Mouse (Mus musculus) neutrophil, adult 5-6 weeks (primary cell): Measurements from ENCODE around the gene P2rx6. TPM values are rescaled to one million over a fixed set of nuclear protein-coding genes. Genes with fewer than 3 reads are reported as not detected.
"Not testable (repeated sequence)": the region's sequence is repeated elsewhere in the genome, so short reads cannot be mapped to it uniquely, and the experiment has no call there.

Source experiments
- ATAC-seq: fragments of 151-379, 151-347 bp; 2 replicates; pipeline ENCODE4 v1.8.0; 2017; ENCODE audit warnings: mild to moderate bottlenecking, moderate TSS enrichment; ENCODE audit not compliant: insufficient number of reproducible peaks, poor library complexity, low FRiP score, severe bottlenecking; ENCODE audit errors: extremely low read depth
- total RNA-seq: library from RNA; stranded (forward); fragments of 200-1000 nt; gene quantifications from 2 replicates; pipeline ENCODE4 v1.2.3, GENCODE M21; 2017

Gene P2rx6
- total RNA-seq = not detected in 2 replicates

DNA sequence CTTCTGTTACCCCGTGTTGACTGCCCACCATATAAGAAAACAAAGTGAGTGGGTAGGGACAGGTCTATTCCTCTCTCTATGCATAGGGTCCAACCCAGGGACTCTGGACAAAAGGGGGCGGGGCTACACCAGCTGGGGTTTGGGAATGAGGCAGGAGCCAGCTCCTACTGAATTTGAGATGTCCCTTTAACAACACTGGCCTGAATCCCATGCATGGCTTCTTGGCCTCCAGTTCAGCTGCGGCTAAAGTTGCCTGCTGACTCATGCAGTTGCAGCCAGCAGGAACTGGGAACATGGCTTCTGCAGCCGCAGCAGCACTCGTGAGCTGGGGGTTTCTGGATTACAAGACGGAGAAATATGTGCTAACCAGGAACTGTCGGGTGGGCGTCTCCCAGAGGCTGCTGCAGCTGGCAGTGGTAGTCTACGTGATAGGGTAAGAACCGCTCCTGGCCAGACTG lies at the start of gene P2rx6:
TSS of gene P2rx6 (plus strand) at position 135 of the 458 bp plus-strand sequence.
- no peak for ATAC-seq

DNA sequence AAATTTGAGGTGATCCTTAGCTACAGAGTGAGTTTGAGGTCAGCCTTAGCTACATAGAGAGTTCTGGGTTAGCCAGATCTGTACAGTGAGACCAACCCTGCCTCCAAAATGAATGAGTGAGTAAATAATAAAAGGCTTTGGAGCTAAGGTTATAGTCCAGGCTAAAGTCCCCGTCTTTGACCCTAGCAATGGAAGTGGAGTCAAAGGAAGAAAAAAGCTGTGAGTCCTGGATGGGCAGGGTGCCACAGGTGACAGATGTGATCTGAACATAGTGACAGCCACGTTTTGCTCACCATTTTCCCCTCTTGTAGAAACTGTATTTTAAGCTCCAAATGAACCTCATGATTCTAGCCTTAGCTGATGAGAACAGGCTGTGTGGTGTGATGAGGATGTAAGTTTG lies 42.8 kb upstream of the P2rx6 start:
- ATAC-seq = no peak

DNA sequence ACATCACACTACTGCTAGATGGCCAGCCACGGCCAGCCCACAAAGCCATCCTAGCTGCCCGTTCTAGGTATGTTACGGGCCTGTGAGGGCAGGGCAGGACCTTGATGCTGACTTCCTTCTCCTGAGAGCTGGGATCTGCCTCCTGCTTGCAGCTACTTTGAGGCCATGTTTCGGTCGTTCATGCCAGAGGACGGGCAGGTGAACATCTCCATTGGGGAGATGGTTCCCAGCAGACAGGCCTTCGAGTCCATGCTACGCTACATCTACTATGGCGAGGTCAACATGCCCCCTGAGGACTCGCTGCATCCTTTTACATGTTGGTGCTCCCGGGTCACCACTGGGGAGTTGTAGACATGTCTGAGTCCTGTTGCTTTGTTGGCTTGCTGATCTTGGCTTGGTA lies 37.5 kb upstream of the P2rx6 start:
- ATAC-seq = no peak

DNA sequence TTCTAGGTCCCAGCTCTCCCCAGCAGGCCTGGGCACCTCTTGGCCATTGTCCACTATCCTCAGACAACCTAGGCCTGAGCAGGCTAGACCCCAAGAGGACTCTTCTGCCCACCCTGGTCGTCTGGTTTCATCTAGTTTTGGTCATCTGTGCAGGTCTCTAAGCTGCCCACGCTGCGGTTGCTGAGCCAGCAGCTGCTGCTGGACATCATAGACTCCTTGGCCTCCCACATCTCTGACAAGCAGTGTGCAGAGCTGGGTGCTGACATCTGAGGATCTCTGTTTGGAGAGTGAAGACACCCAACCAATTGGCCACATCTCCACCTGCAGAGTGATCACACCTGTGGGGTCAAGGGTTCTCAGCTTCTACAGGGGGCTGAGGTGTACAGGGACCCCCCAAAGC lies 36.2 kb upstream of the P2rx6 start:
- no peak for ATAC-seq

DNA sequence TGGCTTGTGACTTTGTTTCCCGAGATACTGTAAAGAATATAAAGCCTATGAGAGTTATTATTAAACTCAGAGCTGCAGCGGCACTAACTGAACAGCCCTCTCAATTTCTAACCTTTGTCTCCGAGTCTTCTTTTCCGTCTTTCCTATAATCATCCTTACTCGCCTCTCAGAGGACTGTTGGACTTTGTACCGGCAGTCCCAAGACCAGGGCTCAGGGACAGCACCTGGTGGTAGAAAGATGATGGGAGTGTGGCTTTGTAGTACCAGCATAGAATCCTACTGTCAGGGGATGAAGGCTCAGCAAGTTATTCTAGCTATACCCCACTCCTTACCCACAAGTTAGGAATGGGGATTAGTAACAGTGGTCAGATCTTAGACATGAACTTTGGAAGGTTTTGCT lies 35.5 kb upstream of the P2rx6 start:
- ATAC-seq = no peak

DNA sequence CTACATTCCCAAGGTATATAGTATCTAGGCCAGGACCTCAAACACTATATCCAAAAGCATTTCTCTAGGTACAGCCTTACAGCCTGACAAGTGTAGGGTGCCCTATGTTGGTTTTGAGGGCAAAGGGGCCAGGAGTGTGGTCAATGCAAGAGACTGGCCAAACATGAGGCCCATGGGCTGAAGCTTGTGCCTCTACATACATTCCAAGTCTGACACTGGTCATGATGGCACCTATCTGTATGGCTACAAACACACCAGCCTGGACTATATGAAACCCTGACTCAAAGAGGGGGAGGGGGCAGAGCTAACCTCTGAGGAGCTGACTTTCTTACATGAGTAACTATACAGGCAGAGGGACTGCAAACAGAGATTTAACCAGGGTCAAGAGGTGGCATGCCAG lies 34.1 kb upstream of the P2rx6 start:
- no peak for ATAC-seq

DNA sequence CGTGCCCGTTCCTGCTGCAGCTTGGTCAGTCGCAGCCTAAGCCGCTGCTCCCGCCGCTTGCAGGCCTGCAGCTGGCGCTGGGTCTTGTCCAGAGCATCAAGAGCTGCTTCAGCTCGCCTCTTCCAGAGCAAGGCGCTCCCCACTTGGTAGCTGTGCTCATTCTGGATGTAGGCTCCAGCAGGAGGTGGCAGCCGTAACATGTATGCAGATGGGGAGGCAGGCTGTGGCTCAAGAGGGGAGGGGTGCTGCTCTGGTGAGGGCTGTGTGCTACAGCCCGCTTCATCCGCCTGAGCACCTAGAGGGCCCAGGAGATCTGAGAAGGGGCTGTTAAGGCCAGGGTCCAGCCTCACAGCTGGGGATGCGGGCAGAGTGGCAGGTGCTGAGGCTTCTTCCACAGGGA lies 33.4 kb upstream of the P2rx6 start:
- ATAC-seq = no peak

DNA sequence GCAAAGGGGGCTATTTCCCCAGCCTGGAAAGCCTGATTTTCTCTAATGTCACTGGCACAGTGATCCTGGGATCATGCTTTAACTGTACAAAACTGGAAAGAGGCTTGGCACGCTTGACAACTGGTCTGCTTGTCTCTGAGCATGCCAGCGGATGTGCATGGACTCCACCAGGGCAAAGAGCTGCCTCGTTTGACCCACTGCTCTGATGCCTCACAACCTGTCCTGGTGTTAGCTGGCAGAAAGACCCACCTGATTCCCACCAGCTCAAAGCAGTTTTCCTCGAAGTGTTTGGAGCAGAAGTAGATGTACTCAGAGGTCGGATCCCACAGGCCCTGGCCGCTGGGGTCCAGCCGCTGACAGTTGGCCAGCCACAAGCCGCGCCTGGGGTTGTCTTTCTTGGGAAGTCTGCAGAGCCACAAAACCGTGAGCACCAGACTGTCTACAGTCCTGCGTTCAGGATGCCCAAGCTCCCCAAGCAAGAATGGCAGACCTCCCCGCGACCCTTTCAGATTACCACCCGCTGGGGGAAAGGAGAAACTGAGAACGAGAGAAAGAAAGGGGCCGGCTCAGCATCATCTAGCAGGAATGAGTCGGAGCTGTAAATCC lies 31.6 kb upstream of the P2rx6 start:
- ATAC-seq = no peak

DNA sequence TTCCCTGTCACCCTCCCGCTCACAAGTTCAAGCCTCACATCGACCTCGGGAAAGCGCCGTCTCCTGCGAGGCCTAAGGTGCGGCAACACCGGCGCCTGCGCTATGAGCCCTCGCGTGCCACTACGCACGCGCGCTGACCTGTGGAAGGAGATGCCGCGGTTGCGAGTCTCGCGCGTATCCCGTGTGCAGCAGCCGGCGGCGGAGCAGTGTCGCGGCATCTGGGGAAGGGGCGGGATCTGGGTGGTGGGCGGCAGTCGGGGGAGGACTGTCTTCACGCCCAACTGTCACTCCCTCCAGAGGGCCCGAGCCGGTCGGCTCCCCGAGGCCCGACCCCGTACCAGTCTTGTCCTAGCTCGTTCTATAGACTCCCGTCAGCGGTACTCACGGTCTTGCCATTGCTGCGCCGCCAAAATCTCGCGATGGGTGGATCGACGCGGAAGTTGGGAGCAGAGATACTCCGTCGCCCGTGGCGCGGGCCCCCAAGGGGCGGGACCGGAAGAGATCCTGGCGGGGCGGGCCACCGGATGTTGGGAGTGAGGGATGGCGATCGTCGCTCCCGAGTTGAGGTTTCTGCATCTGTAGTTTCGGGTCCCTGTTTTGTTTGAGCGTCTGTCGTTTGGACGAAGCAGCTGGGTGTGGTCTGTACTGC lies 30.9 kb upstream of the P2rx6 start, which contains the start of gene Thap7:
TSS of gene Thap7 (minus strand) at position 497 of the 649 bp plus-strand sequence.
- peak; percentile 78 for ATAC-seq

DNA sequence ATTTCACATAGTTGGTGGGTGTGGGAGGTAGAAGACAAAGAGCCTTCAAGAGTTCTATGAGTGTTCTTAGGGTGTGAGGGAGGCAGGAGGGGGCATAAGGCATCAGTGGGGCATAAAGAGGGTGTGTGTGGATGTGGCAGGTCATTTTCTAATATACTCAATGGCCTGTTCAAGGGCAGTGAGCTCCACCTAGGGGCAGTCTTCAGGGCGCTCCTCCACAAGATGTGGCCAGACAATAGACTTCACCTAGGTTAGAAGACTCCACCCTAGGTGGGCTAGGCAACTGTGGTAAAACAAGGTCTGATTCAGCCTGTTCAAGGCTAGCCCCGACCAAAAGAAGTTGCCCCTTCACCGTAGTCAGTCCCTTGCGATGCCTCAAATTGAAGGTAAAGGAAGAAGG lies 29.4 kb upstream of the P2rx6 start:
- ATAC-seq = no peak

DNA sequence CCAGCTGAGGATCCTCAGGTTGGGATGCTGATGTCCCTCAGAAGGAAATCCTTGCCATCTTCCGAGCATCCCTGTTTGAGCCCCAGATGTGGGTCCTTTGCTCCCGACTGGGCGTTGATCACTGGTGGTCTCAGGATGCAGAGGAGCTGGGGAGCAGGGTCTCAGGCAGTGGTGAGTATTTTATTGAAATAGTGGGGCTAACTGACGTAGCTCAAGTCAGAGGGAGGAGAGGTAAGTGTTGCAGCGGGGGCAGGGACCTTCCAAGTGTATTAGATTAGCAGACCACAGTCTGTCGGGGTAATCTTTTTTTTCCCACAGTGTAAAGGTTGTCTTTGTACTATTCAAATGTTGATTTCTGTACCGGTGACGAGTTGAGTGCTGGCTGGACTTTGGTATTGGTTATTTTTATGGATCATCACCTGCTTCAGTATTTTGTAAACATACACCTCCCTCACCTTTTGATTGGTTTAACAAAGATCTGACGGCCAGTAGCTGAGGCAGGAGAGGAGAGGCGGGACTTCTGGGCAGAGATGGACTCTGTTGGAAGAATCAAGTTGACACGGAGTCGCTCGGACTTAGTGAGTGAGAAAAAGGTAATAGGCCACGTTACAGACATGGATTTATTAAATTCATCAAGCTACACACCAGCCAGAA lies 28.9 kb upstream of the P2rx6 start:
- no peak for ATAC-seq

DNA sequence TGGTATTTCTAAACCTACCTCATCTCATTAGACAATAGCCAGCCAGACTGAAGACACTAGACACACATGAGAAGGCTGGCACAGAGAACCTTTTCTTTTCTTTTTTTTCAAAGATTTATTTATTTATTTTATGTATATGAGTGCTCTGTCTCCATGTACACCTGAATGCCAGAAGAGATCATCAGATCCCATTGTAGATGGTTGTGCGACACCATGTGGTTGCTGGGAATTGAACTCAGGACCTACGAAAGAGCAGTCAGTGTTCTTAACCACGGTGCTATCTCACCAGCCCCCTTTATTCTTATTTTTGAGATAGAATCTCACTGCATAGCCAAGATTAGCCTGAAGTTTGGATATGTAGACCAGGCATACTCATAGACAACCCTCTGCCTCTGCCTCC lies 25.1 kb upstream of the P2rx6 start:
- no peak for ATAC-seq

DNA sequence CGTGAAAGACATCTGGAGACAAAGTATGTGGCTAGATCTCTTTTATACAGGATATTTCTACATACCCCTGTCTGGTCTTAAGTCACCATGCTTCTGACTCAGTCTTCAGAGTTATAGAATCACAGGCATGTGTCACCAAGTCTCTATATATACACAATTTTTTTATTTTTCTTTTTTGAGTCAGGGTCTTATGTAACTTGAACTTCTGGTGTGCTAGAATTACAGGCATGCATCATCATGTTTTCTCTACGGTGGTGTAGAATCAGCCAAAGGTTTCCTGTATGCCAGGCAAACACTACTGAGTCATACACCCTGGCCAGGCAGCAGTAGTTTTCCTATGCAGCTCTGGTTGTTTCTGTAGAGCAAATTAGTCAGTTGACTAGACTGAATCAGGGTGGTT lies 19.1 kb upstream of the P2rx6 start:
- ATAC-seq = no peak

DNA sequence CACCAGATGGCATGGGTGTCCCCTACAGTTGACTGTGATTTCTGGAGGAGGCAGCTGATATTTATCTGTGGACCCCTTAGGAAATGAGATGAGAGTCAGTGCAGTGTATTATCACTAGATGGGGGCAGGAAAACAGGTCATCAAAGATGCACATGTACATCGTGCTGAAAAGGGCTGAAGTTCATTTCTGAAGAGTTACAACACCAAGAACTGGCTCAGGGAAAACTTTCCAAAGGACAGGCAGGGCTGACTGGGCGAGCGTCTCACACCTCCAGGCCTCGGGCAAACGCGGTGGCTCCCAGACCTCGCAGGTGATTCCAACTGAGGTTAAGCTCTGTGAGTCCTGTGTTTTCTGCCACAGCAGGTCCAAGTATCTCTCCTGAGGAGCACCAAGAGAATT lies 8.8 kb upstream of the P2rx6 start:
- no peak for ATAC-seq

DNA sequence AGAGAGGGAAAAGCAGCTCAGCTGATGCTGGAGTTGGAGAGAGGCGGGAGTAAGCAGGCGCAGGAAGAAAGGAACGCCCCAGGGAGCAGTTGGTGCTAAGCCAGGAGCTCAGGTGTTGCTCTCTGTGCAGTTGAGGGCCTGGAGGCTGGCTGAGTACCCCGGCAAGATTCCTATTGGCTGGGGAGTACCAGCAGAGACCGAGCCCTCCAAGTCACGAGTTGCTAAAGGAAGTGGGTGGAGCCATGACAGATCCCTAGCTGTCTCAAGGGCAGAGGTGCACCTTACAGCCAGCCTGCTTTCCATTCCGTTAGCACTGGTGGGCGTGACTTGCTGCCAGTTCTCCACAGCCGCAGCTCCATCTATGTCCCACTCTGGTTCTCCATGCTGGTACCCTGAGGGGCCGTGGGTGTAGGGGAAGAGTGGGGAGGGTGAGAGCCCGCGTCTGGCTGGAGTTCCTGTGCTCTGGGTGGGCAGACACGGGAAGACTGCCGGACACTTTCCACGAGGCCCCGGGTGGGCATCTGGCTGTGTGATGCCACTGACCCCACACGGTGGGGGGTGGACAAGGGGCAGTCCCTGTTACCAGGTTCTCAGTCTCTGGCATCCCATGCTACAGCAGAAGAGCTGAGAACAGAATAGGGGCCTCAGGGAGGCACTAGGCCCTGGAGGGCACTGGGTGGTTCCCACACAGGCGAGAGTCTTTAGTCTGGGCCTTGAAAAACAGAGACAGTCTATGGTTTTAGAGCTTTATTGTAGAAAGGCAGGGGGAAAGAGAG lies 7.6 kb upstream of the P2rx6 start:
- ATAC-seq = peak; percentile 83

DNA sequence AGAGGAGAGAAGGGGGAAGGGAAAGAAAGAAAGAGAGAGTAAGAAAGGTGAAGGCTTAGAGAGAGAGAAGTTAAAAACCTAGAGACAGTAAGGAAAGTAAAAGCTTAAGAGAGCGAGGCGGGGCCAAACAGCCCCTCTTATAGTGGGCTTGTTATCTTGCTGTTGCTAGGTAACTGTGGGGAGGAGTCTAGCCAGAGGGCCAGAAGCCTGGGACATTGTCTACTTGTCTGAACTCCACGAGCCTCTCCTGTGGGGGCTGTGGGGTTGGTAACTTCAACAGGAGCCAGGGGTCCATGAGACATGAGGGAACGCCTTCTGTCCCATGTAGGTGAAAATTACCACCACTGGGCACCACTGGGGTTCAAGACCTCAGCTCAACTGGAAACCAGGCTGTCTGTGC lies 7.0 kb upstream of the P2rx6 start:
- ATAC-seq = not testable (repeated sequence)

DNA sequence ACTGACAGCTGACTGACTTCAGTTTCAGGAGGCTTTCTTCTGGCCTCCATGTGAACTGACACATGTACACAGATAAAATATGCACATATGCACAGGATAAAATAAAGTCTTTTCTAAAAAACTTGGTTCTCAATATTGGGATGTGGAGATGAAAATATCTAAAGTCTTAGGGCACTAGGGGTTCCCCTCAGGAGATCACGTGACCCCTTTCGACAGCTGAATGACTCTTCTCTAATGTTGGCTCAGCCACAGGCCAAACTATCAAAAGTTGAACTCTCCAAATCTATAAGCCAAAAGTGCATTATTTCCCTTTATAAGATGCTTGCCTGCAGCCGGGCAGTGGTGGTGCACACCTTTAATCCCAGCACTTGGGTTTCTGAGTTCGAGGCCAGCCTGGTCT lies 5.5 kb upstream of the P2rx6 start:
- ATAC-seq = no peak

DNA sequence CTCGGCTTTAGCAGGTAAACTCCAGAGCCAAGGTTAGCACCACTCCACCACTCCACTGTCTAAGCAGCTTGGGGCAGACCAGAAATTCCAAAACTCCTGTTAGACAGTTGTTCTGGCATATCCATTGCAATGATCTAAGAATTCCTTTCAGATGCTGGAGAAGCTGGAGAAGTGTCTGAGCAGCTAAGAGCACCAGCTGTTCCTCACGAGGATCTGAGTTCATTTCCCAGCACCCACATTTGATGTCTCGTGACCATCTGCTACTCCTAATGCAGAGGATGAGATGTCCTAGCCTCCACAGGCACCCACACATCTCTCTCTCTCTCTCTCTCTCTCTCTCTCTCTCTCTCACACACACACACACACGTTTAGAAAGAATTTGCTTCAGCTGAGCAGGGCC lies 4.8 kb upstream of the P2rx6 start:
- ATAC-seq = no peak

DNA sequence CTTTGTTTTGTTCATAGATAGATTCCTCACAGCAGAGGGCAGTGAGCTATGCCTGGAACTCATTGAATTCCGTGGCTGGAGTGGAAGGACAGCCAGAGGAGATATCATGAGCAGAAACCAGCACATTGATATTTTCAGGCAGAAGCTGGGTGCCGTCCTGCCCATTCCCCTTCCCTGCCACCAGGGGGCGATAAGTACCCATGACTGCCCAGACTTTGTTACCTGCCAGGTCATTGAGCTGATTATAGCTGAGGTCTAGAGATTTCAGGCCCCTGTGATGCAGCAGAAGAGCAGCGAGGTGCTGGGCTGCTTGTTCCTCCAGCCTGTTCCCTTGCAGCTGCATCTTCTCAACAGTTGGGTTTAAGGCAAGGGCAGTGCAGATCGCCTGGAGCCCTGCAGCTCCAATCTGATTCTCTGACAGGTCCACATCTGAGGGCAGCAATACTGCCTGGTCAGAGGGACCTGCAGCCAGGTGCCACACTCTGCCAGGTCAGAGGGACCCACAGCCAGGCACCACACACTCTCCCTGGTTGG lies 3.7 kb upstream of the P2rx6 start:
- peak; percentile 55; the same call in 1 of the 2 replicates for ATAC-seq
